Mouse (Mus musculus) forebrain, embryonic 14.5 days (tissue): ENCODE data around the gene Tdrkh. TPM values are rescaled to one million over a fixed set of nuclear protein-coding genes. Genes with fewer than 3 reads are reported as not detected.

Experiments
- ATAC-seq: fragments of 200-750 bp; cut with Nextera tagmentation; 2 replicates; pipeline ENCODE4 v1.8.0; 2017; ENCODE audit warnings: mild to moderate bottlenecking, moderate library complexity
- DNase-seq: peaks from one replicate; pipeline ENCODE4 v3.0.0-alpha.2; 2015; ENCODE audit warnings: low spot score
- H3K27ac ChIP-seq: fragments of 300-500 bp; sonication (generic); 2 replicates; pipeline ENCODE4 v1.5.1; 2014; ENCODE audit warnings: low read depth, mild to moderate bottlenecking, control low read depth, low read length, moderate library complexity
- H3K27me3 ChIP-seq: fragments of 300-500 bp; sonication (generic); replicated peaks from 2 replicates; pipeline ENCODE4 v1.6.1; 2014; ENCODE audit warnings: low read length, control low read depth, mixed read lengths; ENCODE audit not compliant: control insufficient read depth, insufficient read depth
- H3K36me3 ChIP-seq: fragments of 300-500 bp; sonication (generic); 2 replicates; pipeline ENCODE4 v1.6.1; 2014; ENCODE audit warnings: low read length, control low read depth; ENCODE audit not compliant: control insufficient read depth, insufficient read depth
- H3K4me1 ChIP-seq: fragments of 300-500 bp; sonication (generic); 2 replicates; pipeline ENCODE4 v1.6.1; 2014; ENCODE audit warnings: antibody characterized with exemption, low read length, control low read depth; ENCODE audit not compliant: control insufficient read depth, insufficient read depth
- H3K4me2 ChIP-seq: fragments of 300-500 bp; sonication (generic); 2 replicates; pipeline ENCODE4 v1.6.1; 2014; ENCODE audit warnings: mild to moderate bottlenecking, control low read depth, low read length
- H3K4me3 ChIP-seq: fragments of 300-500 bp; sonication (generic); 2 replicates; pipeline ENCODE4 v1.5.1; 2014; ENCODE audit warnings: low read depth, low read length, control low read depth
- H3K9ac ChIP-seq: fragments of 300-500 bp; sonication (generic); 2 replicates; pipeline ENCODE4 v1.6.1; 2014; ENCODE audit warnings: mild to moderate bottlenecking, low read length, control low read depth, moderate library complexity
- H3K9me3 ChIP-seq: fragments of 300-500 bp; sonication (generic); replicated peaks from 2 replicates; pipeline ENCODE4 v1.6.1; 2016; ENCODE audit warnings: low read length, control low read depth, mixed read lengths; ENCODE audit not compliant: control insufficient read depth
- WGBS: fragments of 180-500 bp; shearing (Covaris S2); extraction: QIAGEN DNeasy Blood & Tissue Kit; methylation state at CpG from one replicate; pipeline ENCODE4 v1.1.7; 2014; 5-methylcytosine and 5-hydroxymethylcytosine counted together
- polyA plus RNA-seq: library from polyadenylated mRNA; unstranded; fragments of >200 nt; fragmentation: Nextera tagmentation; extraction: Ambion mirVana; gene quantifications from 2 replicates; pipeline ENCODE4 v1.2.1, GENCODE M21; 2014

Gene Tdrkh
- polyA plus RNA-seq, 1 experiment from 2014 or later, result 59.8 TPM

DNA sequence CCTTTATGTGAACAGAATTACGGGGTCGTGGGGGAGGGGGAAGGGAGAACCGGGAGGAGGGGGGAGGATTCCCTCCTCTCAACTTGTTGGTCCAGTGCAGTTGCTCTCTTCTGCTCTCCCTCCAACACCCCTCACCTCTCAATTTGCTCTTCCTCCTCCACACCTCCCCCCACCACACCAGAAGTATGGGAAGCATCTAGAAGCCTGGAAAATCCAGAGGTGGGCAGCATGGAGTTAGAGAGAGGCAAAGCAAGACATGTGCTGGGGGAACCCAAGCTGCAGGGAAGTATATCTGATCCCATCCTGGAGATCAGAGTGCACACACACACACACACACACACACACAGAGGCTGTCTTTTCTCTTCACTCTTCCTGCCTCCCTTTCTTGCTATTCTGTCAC is 41.0 kb upstream of the Tdrkh start:
- Histone ChIP-seq H3K27ac (no peak overlapping the region), H3K4me2 (peak overlapping the region; percentile 38), H3K9me3 (no peaks in the 10 kb centered on the region), H3K4me1 (peaks cover 23% of the 10 kb centered on the region), H3K36me3 (no peaks in the 10 kb centered on the region), H3K4me3 (no peak overlapping the region), H3K27me3 (no peaks in the 10 kb centered on the region), H3K9ac (peak overlapping the region; percentile 29; the same call in 1 of the 2 replicates)
- ATAC-seq (peak; percentile 11; the same call in 1 of the 2 replicates), DNase-seq (no peak)
- WGBS, result 0% methylated on average over 2 of the region's 3 CpGs

GRCm38 (mm10) chr3:94372641-94373040 is 40.4 kb upstream of the Tdrkh start, which contains the start of gene Rorc:
Rorc (plus strand) TSS chr3:94372794.
- Histone ChIP-seq H3K4me2 (peak within 1 kb of the TSS; percentile 43), H3K27me3 (no peaks in the 10 kb centered on the region), H3K4me3 (peak within 1 kb of the TSS; percentile 9), H3K4me1 (peaks cover 23% of the 10 kb centered on the region), H3K9me3 (no peaks in the 10 kb centered on the region), H3K9ac (peak within 1 kb of the TSS; percentile 30), H3K36me3 (no peaks in the 10 kb centered on the region), H3K27ac (peak within 1 kb of the TSS; percentile 39; the same call in 1 of the 2 replicates)
- DNase-seq (no peak), ATAC-seq (peak; percentile 11; the same call in 1 of the 2 replicates)
- WGBS, result 6% methylated on average over 5 of the region's 5 CpGs

GRCm38 (mm10) chr3:94373090-94373489 is 40.0 kb upstream of the Tdrkh start:
- no peak overlapping the region for H3K27ac ChIP-seq
- H3K4me3 ChIP-seq, result peak overlapping the region; percentile 9; the same call in 1 of the 2 replicates
- H3K36me3 ChIP-seq, result no peaks in the 10 kb centered on the region
- peaks cover 23% of the 10 kb centered on the region for H3K4me1 ChIP-seq
- peak overlapping the region; percentile 43 for H3K4me2 ChIP-seq
- peak; percentile 47 for ATAC-seq
- H3K9ac ChIP-seq, result peak overlapping the region; percentile 30
- no peaks in the 10 kb centered on the region for H3K9me3 ChIP-seq
- peak; percentile 22 for DNase-seq
- 5% methylated on average over 10 of the region's 10 CpGs for WGBS
- no peaks in the 10 kb centered on the region for H3K27me3 ChIP-seq

GRCm38 (mm10) chr3:94373597-94374011 is 39.5 kb upstream of the Tdrkh start:
- DNase-seq (peak; percentile 52), ATAC-seq (peak; percentile 45)
- Histone ChIP-seq H3K4me2 (peak overlapping the region; percentile 43), H3K4me3 (peak overlapping the region; percentile 6; the same call in 1 of the 2 replicates), H3K9me3 (no peaks in the 10 kb centered on the region), H3K27ac (no peak overlapping the region), H3K27me3 (no peaks in the 10 kb centered on the region), H3K9ac (peak overlapping the region; percentile 25; the same call in 1 of the 2 replicates), H3K4me1 (peaks cover 23% of the 10 kb centered on the region), H3K36me3 (no peaks in the 10 kb centered on the region)
- WGBS, result 0% methylated on average over 5 of the region's 5 CpGs

DNA sequence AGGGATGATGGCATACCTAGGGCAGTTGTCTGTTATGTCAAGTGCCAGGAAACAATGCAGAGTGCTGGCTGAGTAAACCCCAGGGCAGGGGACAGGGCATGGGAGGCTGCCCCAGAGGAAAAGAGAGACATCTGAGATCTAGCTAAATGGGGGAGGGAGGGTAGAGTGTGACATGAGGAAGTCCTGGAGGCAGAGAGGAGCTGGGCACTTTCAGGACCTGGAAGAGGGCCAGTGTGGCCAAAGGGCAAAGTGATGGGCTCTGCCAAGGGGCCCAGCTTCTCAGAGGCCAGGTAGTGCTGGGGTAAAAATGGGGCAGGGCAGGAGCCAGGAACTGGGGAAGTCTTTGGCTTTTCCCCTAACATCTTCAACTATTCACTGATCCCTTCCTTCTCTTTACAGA is 38.4 kb upstream of the Tdrkh start:
- H3K9ac ChIP-seq, result no peak overlapping the region
- no peaks in the 10 kb centered on the region for H3K9me3 ChIP-seq
- no peaks in the 10 kb centered on the region for H3K27me3 ChIP-seq
- ATAC-seq (no peak), DNase-seq (no peak)
- no peak overlapping the region for H3K4me2 ChIP-seq
- H3K27ac ChIP-seq, result no peak overlapping the region
- H3K4me3 ChIP-seq, result no peak overlapping the region
- H3K4me1 ChIP-seq, result peaks cover 23% of the 10 kb centered on the region
- H3K36me3 ChIP-seq, result no peaks in the 10 kb centered on the region

- DNase-seq (no peak), ATAC-seq (no peak)
- no peaks in the 10 kb centered on the region for H3K36me3 ChIP-seq
- H3K9ac ChIP-seq, result no peak overlapping the region
- 69% methylated on average over 2 of the region's 2 CpGs for WGBS
- H3K9me3 ChIP-seq, result no peaks in the 10 kb centered on the region
- H3K27me3 ChIP-seq, result no peaks in the 10 kb centered on the region
- peaks cover 23% of the 10 kb centered on the region for H3K4me1 ChIP-seq
- no peak overlapping the region for H3K4me3 ChIP-seq
- no peak overlapping the region for H3K27ac ChIP-seq
- H3K4me2 ChIP-seq, result no peak overlapping the region
These were observed 37.9 kb upstream of the Tdrkh start for GRCm38 (mm10) chr3:94375146-94375545.

DNA sequence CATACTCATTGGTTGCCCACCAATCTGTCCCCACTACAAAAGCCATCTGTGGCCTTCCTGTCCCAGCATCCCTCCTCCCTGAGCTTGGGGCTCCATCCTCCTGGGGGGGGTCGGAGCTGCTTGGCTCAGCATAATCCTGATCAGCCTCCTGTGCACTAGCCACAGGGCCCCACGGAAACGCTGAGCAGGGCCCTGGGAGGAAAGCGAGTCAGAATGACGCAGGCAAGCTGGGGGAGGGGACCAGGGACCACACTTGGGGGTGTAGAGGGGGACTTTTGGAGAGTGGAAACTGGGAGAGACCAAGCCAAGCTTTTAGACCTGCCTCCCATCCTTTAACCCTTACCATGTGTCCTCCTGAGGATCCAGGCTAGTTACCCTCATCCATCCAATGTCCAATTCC is 37.2 kb upstream of the Tdrkh start:
- WGBS, result 61% methylated on average over 5 of the region's 5 CpGs
- H3K27me3 ChIP-seq, result no peaks in the 10 kb centered on the region
- no peak overlapping the region for H3K4me2 ChIP-seq

DNA sequence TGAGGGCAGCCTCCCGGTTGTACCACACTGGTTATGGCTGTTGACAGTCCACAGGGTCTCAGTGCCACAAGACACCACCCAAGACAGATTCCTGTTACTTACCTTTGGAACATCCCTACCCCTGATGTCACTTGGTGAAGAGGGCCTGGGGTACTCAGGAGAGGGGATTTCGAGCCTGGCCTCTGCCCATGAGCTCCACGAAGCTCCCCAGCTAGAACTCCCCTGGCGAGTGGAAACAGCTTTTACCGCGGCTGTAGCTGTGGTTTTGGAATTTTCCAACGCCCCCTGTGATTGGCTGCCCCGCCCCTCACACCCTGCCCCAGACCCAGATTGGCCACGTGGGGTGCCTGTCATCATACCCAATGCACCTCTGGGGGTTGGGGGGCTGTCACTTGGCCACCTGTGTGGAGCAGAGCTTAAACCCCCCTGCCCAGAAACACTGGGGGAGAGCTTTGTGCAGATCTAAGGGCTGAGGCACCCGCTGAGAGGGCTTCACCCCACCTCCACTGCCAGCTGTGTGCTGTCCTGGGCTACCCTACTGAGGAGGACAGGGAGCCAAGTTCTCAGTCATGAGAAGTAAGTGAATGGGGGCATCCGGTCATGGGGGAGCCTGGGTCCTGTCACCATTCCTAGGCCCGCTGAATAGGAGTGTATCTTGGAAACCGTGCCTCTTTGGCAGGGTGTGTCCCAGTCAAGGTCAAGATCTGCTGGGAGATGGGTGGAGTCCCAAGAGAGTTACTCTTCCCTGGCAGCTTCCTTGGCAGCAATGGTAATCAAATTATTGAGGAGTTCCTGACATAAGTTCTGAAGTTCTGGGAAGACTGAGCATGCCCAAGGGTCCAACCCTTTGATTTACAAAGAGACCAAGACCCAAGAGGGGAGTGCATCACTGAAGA is 35.8 kb upstream of the Tdrkh start:
- WGBS, result 29% methylated on average over 13 of the region's 13 CpGs
- ATAC-seq (no peak), DNase-seq (no peak)
- no peak overlapping the region for H3K4me3 ChIP-seq
- H3K36me3 ChIP-seq, result no peaks in the 10 kb centered on the region
- peaks cover 13% of the 10 kb centered on the region for H3K4me1 ChIP-seq
- no peaks in the 10 kb centered on the region for H3K27me3 ChIP-seq
- H3K9me3 ChIP-seq, result no peaks in the 10 kb centered on the region
- H3K9ac ChIP-seq, result no peak overlapping the region
- no peak overlapping the region for H3K4me2 ChIP-seq
- no peak overlapping the region for H3K27ac ChIP-seq

More for the DNA sequence above, 37.2 kb upstream of the Tdrkh start:
- H3K36me3 ChIP-seq, result no peaks in the 10 kb centered on the region
- H3K9me3 ChIP-seq, result no peaks in the 10 kb centered on the region
- no peak overlapping the region for H3K4me3 ChIP-seq
- no peak overlapping the region for H3K27ac ChIP-seq
- ATAC-seq, result no peak
- DNase-seq, result no peak
- H3K9ac ChIP-seq, result no peak overlapping the region
- H3K4me1 ChIP-seq, result peaks cover 23% of the 10 kb centered on the region
